Mouse (Mus musculus): ENCODE results near the gene Trmt112. TPM values are rescaled to one million over a fixed set of nuclear protein-coding genes. Genes with fewer than 3 reads are reported as not detected.

The Trmt112 gene
- total RNA-seq, 1 experiment = 105 TPM

- Histone ChIP-seq H3K9ac (ENCODE audit: insufficient read depth, low read depth, low read length, poor library complexity, severe bottlenecking) (peak overlapping the region; percentile 82), H3K4me1 (ENCODE audit: control insufficient read depth in 2 of 2, insufficient read depth in 2 of 2, low read length in 2 of 2, poor library complexity in 1 of 2) (peaks cover 0 to 25% of the 10 kb centered on the region in 2 experiments; a peak in 3 of 4 replicates), H3K27ac (ENCODE audit: insufficient read depth, low read depth, low read length, poor library complexity, severe bottlenecking) (peak overlapping the region; percentile 91), H3K9me3 (ENCODE audit: control insufficient read depth, insufficient read depth, low read depth, low read length) (no peaks in the 10 kb centered on the region), H3K36me3 (ENCODE audit: control insufficient read depth, insufficient read depth, low read length, poor library complexity, severe bottlenecking) (peaks cover 22% of the 10 kb centered on the region), H3K4me3 (ENCODE audit: insufficient read depth in 1 of 2, low read depth in 1 of 2, low read length in 2 of 2, poor library complexity in 1 of 2, severe bottlenecking in 1 of 2) (peak overlapping the region; percentile 80)
- no peak for TF ChIP-seq ZC3H11A (IDR thresholded peaks at IDR 0.05; ENCODE audit: borderline replicate concordance, low read depth, low read length)
- TF ChIP-seq MAFK (IDR thresholded peaks at IDR 0.05; ENCODE audit: insufficient read depth, low read depth, low read length) = no peak
- peak; percentile 87 for TF ChIP-seq HCFC1 (IDR thresholded peaks at IDR 0.05; ENCODE audit: borderline replicate concordance, insufficient read depth, low read length)
- peak; percentile 96 for TF ChIP-seq ZNF384 (IDR thresholded peaks at IDR 0.05; ENCODE audit: low read depth, low read length)
- TF ChIP-seq CHD2 (IDR thresholded peaks at IDR 0.05; ENCODE audit: low read depth, low read length) = no peak
- peak; percentile 80 for DNase-seq (ENCODE audit: low read depth, low spot score)
- in situ Hi-C loops (cut with MboI; ENCODE audit: low sequenced_read_pairs in 2 of 2, unreplicated experiment in 2 of 2) = no loop called here
Observed at GRCm38 (mm10) chr19:6951381-6951968, 42.0 kb downstream of the Trmt112 start.

- Histone ChIP-seq H3K9me3 (ENCODE audit: control insufficient read depth, insufficient read depth, low read depth, low read length) (no peaks in the 10 kb centered on the region), H3K4me3 (ENCODE audit: insufficient read depth in 1 of 2, low read depth in 1 of 2, low read length in 2 of 2, poor library complexity in 1 of 2, severe bottlenecking in 1 of 2) (peak overlapping the region; percentile 80), H3K27ac (ENCODE audit: insufficient read depth, low read depth, low read length, poor library complexity, severe bottlenecking) (peak overlapping the region; percentile 91), H3K36me3 (ENCODE audit: control insufficient read depth, insufficient read depth, low read length, poor library complexity, severe bottlenecking) (peaks cover 29% of the 10 kb centered on the region), H3K4me1 (ENCODE audit: control insufficient read depth in 2 of 2, insufficient read depth in 2 of 2, low read length in 2 of 2, poor library complexity in 1 of 2) (peaks cover 0 to 24% of the 10 kb centered on the region in 2 experiments; a peak in 3 of 4 replicates), H3K9ac (ENCODE audit: insufficient read depth, low read depth, low read length, poor library complexity, severe bottlenecking) (peak overlapping the region; percentile 82)
- no peak for DNase-seq (ENCODE audit: low read depth, low spot score)
- no peak for TF ChIP-seq MAFK (IDR thresholded peaks at IDR 0.05; ENCODE audit: insufficient read depth, low read depth, low read length)
- TF ChIP-seq ZNF384 (IDR thresholded peaks at IDR 0.05; ENCODE audit: low read depth, low read length) = no peak
- TF ChIP-seq HCFC1 (IDR thresholded peaks at IDR 0.05; ENCODE audit: borderline replicate concordance, insufficient read depth, low read length) = no peak
- TF ChIP-seq ZC3H11A (IDR thresholded peaks at IDR 0.05; ENCODE audit: borderline replicate concordance, low read depth, low read length) = no peak
- in situ Hi-C loops (cut with MboI; ENCODE audit: low sequenced_read_pairs in 2 of 2, unreplicated experiment in 2 of 2) = no loop called here
Observed at GRCm38 (mm10) chr19:6951994-6952711, 42.7 kb downstream of the Trmt112 start.

GRCm38 (mm10) chr19:6952712-6953037 lies 43.2 kb downstream of the Trmt112 start:
- in situ Hi-C loops (cut with MboI; ENCODE audit: low sequenced_read_pairs in 2 of 2, unreplicated experiment in 2 of 2) = no loop called here
- no peak for TF ChIP-seq CHD2 (IDR thresholded peaks at IDR 0.05; ENCODE audit: low read depth, low read length)
- TF ChIP-seq ZNF384 (IDR thresholded peaks at IDR 0.05; ENCODE audit: low read depth, low read length) = no peak
- TF ChIP-seq HCFC1 (IDR thresholded peaks at IDR 0.05; ENCODE audit: borderline replicate concordance, insufficient read depth, low read length) = no peak
- no peak for TF ChIP-seq MAFK (IDR thresholded peaks at IDR 0.05; ENCODE audit: insufficient read depth, low read depth, low read length)
- no peak for TF ChIP-seq ZC3H11A (IDR thresholded peaks at IDR 0.05; ENCODE audit: borderline replicate concordance, low read depth, low read length)
- peak overlapping the region; percentile 82; the same call in 1 of the 2 replicates for H3K9ac ChIP-seq (ENCODE audit: insufficient read depth, low read depth, low read length, poor library complexity, severe bottlenecking)
- H3K4me1 ChIP-seq (ENCODE audit: control insufficient read depth in 2 of 2, insufficient read depth in 2 of 2, low read length in 2 of 2, poor library complexity in 1 of 2) = peaks cover 0 to 23% of the 10 kb centered on the region in 2 experiments; a peak in 3 of 4 replicates
- peak overlapping the region; percentile 91; the same call in 1 of the 2 replicates for H3K27ac ChIP-seq (ENCODE audit: insufficient read depth, low read depth, low read length, poor library complexity, severe bottlenecking)
- H3K4me3 ChIP-seq (ENCODE audit: insufficient read depth in 1 of 2, low read depth in 1 of 2, low read length in 2 of 2, poor library complexity in 1 of 2, severe bottlenecking in 1 of 2) = peak overlapping the region; percentile 80; a peak in 3 of 4 replicates
- H3K36me3 ChIP-seq (ENCODE audit: control insufficient read depth, insufficient read depth, low read length, poor library complexity, severe bottlenecking) = peaks cover 34% of the 10 kb centered on the region
- H3K9me3 ChIP-seq (ENCODE audit: control insufficient read depth, insufficient read depth, low read depth, low read length) = no peaks in the 10 kb centered on the region
- no peak for DNase-seq (ENCODE audit: low read depth, low spot score)

GRCm38 (mm10) chr19:6954046-6954445 lies 44.5 kb downstream of the Trmt112 start:
- DNase-seq (ENCODE audit: low read depth, low spot score) = no peak
- Histone ChIP-seq H3K4me1 (ENCODE audit: control insufficient read depth in 2 of 2, insufficient read depth in 2 of 2, low read length in 2 of 2, poor library complexity in 1 of 2) (peaks cover 0 to 17% of the 10 kb centered on the region in 2 experiments; a peak in 2 of 4 replicates), H3K9me3 (ENCODE audit: control insufficient read depth, insufficient read depth, low read depth, low read length) (no peaks in the 10 kb centered on the region), H3K36me3 (ENCODE audit: control insufficient read depth, insufficient read depth, low read length, poor library complexity, severe bottlenecking) (peaks cover 47% of the 10 kb centered on the region), H3K9ac (ENCODE audit: insufficient read depth, low read depth, low read length, poor library complexity, severe bottlenecking) (no peak overlapping the region), H3K27ac (ENCODE audit: insufficient read depth, low read depth, low read length, poor library complexity, severe bottlenecking) (no peak overlapping the region), H3K4me3 (ENCODE audit: insufficient read depth in 1 of 2, low read depth in 1 of 2, low read length in 2 of 2, poor library complexity in 1 of 2, severe bottlenecking in 1 of 2) (no peak overlapping the region)
- TF ChIP-seq MAFK (IDR thresholded peaks at IDR 0.05; ENCODE audit: insufficient read depth, low read depth, low read length) = no peak
- no peak for TF ChIP-seq CHD2 (IDR thresholded peaks at IDR 0.05; ENCODE audit: low read depth, low read length)
- TF ChIP-seq HCFC1 (IDR thresholded peaks at IDR 0.05; ENCODE audit: borderline replicate concordance, insufficient read depth, low read length) = no peak
- TF ChIP-seq ZC3H11A (IDR thresholded peaks at IDR 0.05; ENCODE audit: borderline replicate concordance, low read depth, low read length) = no peak
- no peak for TF ChIP-seq ZNF384 (IDR thresholded peaks at IDR 0.05; ENCODE audit: low read depth, low read length)
- in situ Hi-C loops (cut with MboI; ENCODE audit: low sequenced_read_pairs in 2 of 2, unreplicated experiment in 2 of 2) = no loop called here
